Mouse (Mus musculus) midbrain, embryonic 15.5 days (tissue): ENCODE measurements around the gene Ppp1ca. TPM values are rescaled to one million over a fixed set of nuclear protein-coding genes. Genes with fewer than 3 reads are reported as not detected.

Experiments
- ATAC-seq: fragments of 200-750 bp; cut with Nextera tagmentation; replicated peaks from 2 replicates; pipeline ENCODE4 v1.8.0; 2017; ENCODE audit warnings: moderate TSS enrichment
- H3K27ac ChIP-seq: fragments of 300-500 bp; sonication (generic); 2 replicates; pipeline ENCODE4 v1.5.1; 2015; ENCODE audit warnings: mild to moderate bottlenecking, inconsistent platforms
- H3K27me3 ChIP-seq: fragments of 300-500 bp; sonication (generic); replicated peaks from 2 replicates; pipeline ENCODE4 v1.6.1; 2015; ENCODE audit warnings: inconsistent platforms
- H3K36me3 ChIP-seq: fragments of 300-500 bp; sonication (generic); replicated peaks from 2 replicates; pipeline ENCODE4 v1.6.1; 2015; ENCODE audit warnings: inconsistent platforms
- H3K4me1 ChIP-seq: fragments of 300-500 bp; sonication (generic); 2 replicates; pipeline ENCODE4 v1.6.1; 2015; ENCODE audit warnings: inconsistent platforms
- H3K4me2 ChIP-seq: fragments of 300-500 bp; sonication (generic); 2 replicates; pipeline ENCODE4 v1.6.1; 2015; ENCODE audit warnings: inconsistent platforms, mild to moderate bottlenecking, moderate library complexity
- H3K4me3 ChIP-seq: fragments of 300-500 bp; sonication (generic); 2 replicates; pipeline ENCODE4 v1.5.1; 2015; ENCODE audit warnings: mild to moderate bottlenecking, inconsistent platforms
- H3K9ac ChIP-seq: fragments of 300-500 bp; sonication (generic); 2 replicates; pipeline ENCODE4 v1.6.1; 2015; ENCODE audit warnings: mild to moderate bottlenecking, inconsistent platforms
- H3K9me3 ChIP-seq: fragments of 300-500 bp; sonication (generic); 2 replicates; pipeline ENCODE4 v1.6.1; 2016; ENCODE audit warnings: inconsistent platforms
- WGBS: fragments of 180-500 bp; shearing (Covaris S2); methylation state at CpG from one replicate; pipeline ENCODE4 v1.1.7; 2015; ENCODE audit warnings: mixed read lengths; 5-methylcytosine and 5-hydroxymethylcytosine counted together
- polyA plus RNA-seq: library from polyadenylated mRNA; unstranded; fragments of >200 nt; fragmentation: Nextera tagmentation; extraction: Ambion mirVana; gene quantifications from 2 replicates; pipeline ENCODE4 v1.2.1, GENCODE M21; 2015

The Ppp1ca gene
- polyA plus RNA-seq, 1 experiment from 2014 or later, result 537 TPM

GRCm38 (mm10) chr19:4172925-4173324 is 18.9 kb upstream of the Ppp1ca start:
- no peaks in the 10 kb centered on the region for H3K9me3 ChIP-seq
- WGBS, result 52% methylated on average over 11 of the region's 11 CpGs
- no peak overlapping the region for H3K27ac ChIP-seq
- no peak overlapping the region for H3K9ac ChIP-seq
- no peak overlapping the region for H3K4me3 ChIP-seq
- H3K36me3 ChIP-seq, result no peaks in the 10 kb centered on the region
- peaks cover 17% of the 10 kb centered on the region for H3K4me1 ChIP-seq
- H3K27me3 ChIP-seq, result 0 out of 2 replicates have a peak, but pooled peaks cover 2% of the 10 kb centered on the region
- no peak overlapping the region for H3K4me2 ChIP-seq
- no peak for ATAC-seq

GRCm38 (mm10) chr19:4175368-4175947 is 16.4 kb upstream of the Ppp1ca start, which contains the start of gene Carns1:
Gene Carns1, minus strand, starts transcription at chr19:4175479.
- peaks cover 9% of the 10 kb centered on the region for H3K4me1 ChIP-seq
- H3K36me3 ChIP-seq, result no peaks in the 10 kb centered on the region
- no peak within 1 kb of the TSS for H3K4me3 ChIP-seq
- peak within 1 kb of the TSS; percentile 8; the same call in 1 of the 2 replicates for H3K9ac ChIP-seq
- 2% methylated on average over 11 of the region's 11 CpGs for WGBS
- 0 out of 2 replicates have a peak, but pooled peaks have one; percentile 14 for ATAC-seq
- H3K4me2 ChIP-seq, result peak within 1 kb of the TSS; percentile 33
- H3K9me3 ChIP-seq, result no peaks in the 10 kb centered on the region
- 0 out of 2 replicates have a peak, but pooled peaks cover 2% of the 10 kb centered on the region for H3K27me3 ChIP-seq
- no peak within 1 kb of the TSS for H3K27ac ChIP-seq

- H3K9ac ChIP-seq, result no peak overlapping the region
- ATAC-seq, result no peak
- WGBS, result 87% methylated on average over 7 of the region's 7 CpGs
- peaks cover 12% of the 10 kb centered on the region for H3K4me1 ChIP-seq
- H3K9me3 ChIP-seq, result no peaks in the 10 kb centered on the region
- no peak overlapping the region for H3K4me2 ChIP-seq
- H3K36me3 ChIP-seq, result no peaks in the 10 kb centered on the region
- H3K4me3 ChIP-seq, result no peak overlapping the region
- no peak overlapping the region for H3K27ac ChIP-seq
- 0 out of 2 replicates have a peak, but pooled peaks cover 2% of the 10 kb centered on the region for H3K27me3 ChIP-seq
Observed at GRCm38 (mm10) chr19:4180411-4180810, 11.5 kb upstream of the Ppp1ca start.

- no peak overlapping the region for H3K27ac ChIP-seq
- WGBS, result 43% methylated on average over 3 of the region's 3 CpGs
- peaks cover 9% of the 10 kb centered on the region for H3K4me1 ChIP-seq
- no peak overlapping the region for H3K4me3 ChIP-seq
- H3K36me3 ChIP-seq, result no peaks in the 10 kb centered on the region
- 0 out of 2 replicates have a peak, but pooled peaks cover 2% of the 10 kb centered on the region for H3K27me3 ChIP-seq
- no peak overlapping the region for H3K4me2 ChIP-seq
- no peak overlapping the region for H3K9ac ChIP-seq
- no peaks in the 10 kb centered on the region for H3K9me3 ChIP-seq
- ATAC-seq, result no peak; the same call in 1 of the 2 replicates
Observed at GRCm38 (mm10) chr19:4181892-4182291, 10.0 kb upstream of the Ppp1ca start.

GRCm38 (mm10) chr19:4183689-4184088 is 8.2 kb upstream of the Ppp1ca start:
- WGBS, result 78% methylated on average over 2 of the region's 2 CpGs

GRCm38 (mm10) chr19:4184976-4185975 is 6.6 kb upstream of the Ppp1ca start:
- WGBS, result 59% methylated on average over 15 of the region's 15 CpGs
- no peaks in the 10 kb centered on the region for H3K9me3 ChIP-seq
- H3K27me3 ChIP-seq, result no peaks in the 10 kb centered on the region
- H3K36me3 ChIP-seq, result no peaks in the 10 kb centered on the region
- H3K27ac ChIP-seq, result no peak overlapping the region
- no peak for ATAC-seq
- no peak overlapping the region for H3K4me3 ChIP-seq
- H3K9ac ChIP-seq, result no peak overlapping the region
- peaks cover 9% of the 10 kb centered on the region for H3K4me1 ChIP-seq
- H3K4me2 ChIP-seq, result no peak overlapping the region

More at GRCm38 (mm10) chr19:4183689-4184088, 8.2 kb upstream of the Ppp1ca start:
- ATAC-seq, result no peak
- Histone ChIP-seq H3K4me3 (no peak overlapping the region), H3K9ac (no peak overlapping the region), H3K27me3 (no peaks in the 10 kb centered on the region), H3K36me3 (no peaks in the 10 kb centered on the region), H3K4me2 (no peak overlapping the region), H3K4me1 (peaks cover 9% of the 10 kb centered on the region), H3K27ac (no peak overlapping the region), H3K9me3 (no peaks in the 10 kb centered on the region)

GRCm38 (mm10) chr19:4187303-4187702 is 4.6 kb upstream of the Ppp1ca start:
- Histone ChIP-seq H3K36me3 (no peaks in the 10 kb centered on the region), H3K4me3 (no peak overlapping the region), H3K27ac (no peak overlapping the region), H3K4me2 (no peak overlapping the region), H3K9me3 (no peaks in the 10 kb centered on the region), H3K27me3 (no peaks in the 10 kb centered on the region), H3K4me1 (peaks cover 2% of the 10 kb centered on the region; the same call in 1 of the 2 replicates), H3K9ac (no peak overlapping the region)
- WGBS, result 75% methylated on average over 3 of the region's 3 CpGs
- no peak for ATAC-seq

- Histone ChIP-seq H3K9me3 (no peaks in the 10 kb centered on the region), H3K27me3 (no peaks in the 10 kb centered on the region), H3K27ac (no peak overlapping the region), H3K4me3 (no peak overlapping the region), H3K4me1 (peaks cover 14% of the 10 kb centered on the region), H3K4me2 (no peak overlapping the region), H3K36me3 (peaks cover 2% of the 10 kb centered on the region), H3K9ac (no peak overlapping the region)
- no peak for ATAC-seq
- WGBS, result 89% methylated on average over 12 of the region's 12 CpGs
Observed at GRCm38 (mm10) chr19:4189051-4189620, 2.7 kb upstream of the Ppp1ca start.

GRCm38 (mm10) chr19:4190831-4191334 is 982 bp upstream of the Ppp1ca start, which contains the start of gene Tbc1d10c:
Gene Tbc1d10c, minus strand, starts transcription at chr19:4191284.
- Histone ChIP-seq H3K9me3 (no peaks in the 10 kb centered on the region), H3K4me2 (peak within 1 kb of the TSS; percentile 93), H3K27ac (peak within 1 kb of the TSS; percentile 84), H3K27me3 (no peaks in the 10 kb centered on the region), H3K4me3 (peak within 1 kb of the TSS; percentile 70), H3K9ac (peak within 1 kb of the TSS; percentile 88), H3K36me3 (peaks cover 18% of the 10 kb centered on the region), H3K4me1 (peaks cover 19% of the 10 kb centered on the region)
- 70% methylated on average over 4 of the region's 4 CpGs for WGBS
- ATAC-seq, result 0 out of 2 replicates have a peak, but pooled peaks have one; percentile 6

GRCm38 (mm10) chr19:4192251-4192985 is 553 bp downstream of the Ppp1ca start:
- Histone ChIP-seq H3K9ac (peak overlapping the region; percentile 88), H3K27me3 (no peaks in the 10 kb centered on the region), H3K4me2 (peak overlapping the region; percentile 93), H3K4me1 (peaks cover 24% of the 10 kb centered on the region), H3K4me3 (peak overlapping the region; percentile 70), H3K9me3 (no peaks in the 10 kb centered on the region), H3K36me3 (peaks cover 28% of the 10 kb centered on the region), H3K27ac (peak overlapping the region; percentile 84)
- WGBS, result under 1% methylated on average over 50 of the region's 52 CpGs
- ATAC-seq, result peak; percentile 44

- ATAC-seq, result no peak
- H3K36me3 ChIP-seq, result peaks cover 28% of the 10 kb centered on the region
- H3K4me3 ChIP-seq, result peak overlapping the region; percentile 70
- no peaks in the 10 kb centered on the region for H3K27me3 ChIP-seq
- H3K4me2 ChIP-seq, result peak overlapping the region; percentile 93
- peak overlapping the region; percentile 84; the same call in 1 of the 2 replicates for H3K27ac ChIP-seq
- peaks cover 24% of the 10 kb centered on the region for H3K4me1 ChIP-seq
- no peaks in the 10 kb centered on the region for H3K9me3 ChIP-seq
- H3K9ac ChIP-seq, result peak overlapping the region; percentile 88
- WGBS, result 55% methylated on average over 6 of the region's 6 CpGs
Observed at GRCm38 (mm10) chr19:4193129-4193528, 1.3 kb downstream of the Ppp1ca start.
